Comparison of ENCODE assay signal across 8 mouse cellular contexts in the genomic region with DNA sequence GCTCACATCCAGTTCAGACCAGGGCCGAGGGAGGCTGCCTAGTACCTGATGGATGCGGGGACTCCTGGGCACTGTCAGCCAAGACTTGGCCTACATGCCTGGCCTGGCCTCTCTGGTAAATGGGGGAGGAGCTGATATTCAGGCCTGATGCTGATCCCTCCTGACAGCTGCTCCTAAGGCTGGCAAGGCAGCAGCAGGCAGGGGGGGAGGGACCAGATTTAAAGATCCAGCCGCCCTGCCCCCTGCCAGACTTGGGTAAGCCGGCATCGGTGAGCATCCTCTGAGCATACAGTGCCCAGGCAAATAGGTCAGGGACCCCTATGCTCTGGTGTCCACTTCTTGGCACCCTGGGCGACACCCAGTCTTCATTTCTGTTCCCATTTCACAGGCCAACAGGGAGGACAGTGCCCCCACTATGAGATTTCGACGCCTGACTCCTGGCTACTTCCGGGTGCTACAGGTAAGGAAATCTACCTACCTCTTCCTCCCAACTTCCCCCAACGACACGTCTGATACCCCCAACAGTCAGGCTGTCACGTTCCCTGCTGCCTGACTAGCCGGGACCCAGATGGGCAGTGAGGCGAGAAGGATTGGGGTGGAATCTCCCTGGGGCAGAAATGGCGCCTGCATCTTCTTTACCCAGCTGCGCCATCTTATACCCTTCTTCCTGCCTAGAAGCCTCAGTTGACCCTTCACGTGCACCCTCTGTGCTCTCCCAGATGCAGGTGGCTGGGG. TPM values are rescaled to one million over a fixed set of nuclear protein-coding genes. Genes with fewer than 3 reads are reported as not detected.
DNase-seq lines count a peak whose midpoint lies in the region; ATAC-seq and TF ChIP-seq lines count a peak whose summit lies in the region.

A gene (plus strand): TSS at position 147 of the 735 bp plus-strand sequence.

- no peak within 1 kb of the TSS for H3K27ac ChIP-seq in heart, embryonic 12.5 days (ENCODE audit: poor library complexity, severe bottlenecking)
- H3K27ac ChIP-seq in MEL (ENCODE audit: control insufficient read depth, low read depth, low read length): no peak within 1 kb of the TSS
- no peak within 1 kb of the TSS for H3K27ac ChIP-seq in hindbrain, embryonic 13.5 days
- H3K27ac ChIP-seq in midbrain, embryonic 15.5 days: no peak within 1 kb of the TSS

- H3K36me3 ChIP-seq in heart, embryonic 12.5 days: no peaks in the 10 kb centered on the region
- peaks cover 0 to 3% of the 10 kb centered on the region in 2 experiments; a peak in 2 of 4 replicates for H3K36me3 ChIP-seq in MEL (ENCODE audit: control insufficient read depth in 1 of 2, insufficient read depth in 2 of 2, low read length in 2 of 2)
- no peaks in the 10 kb centered on the region for H3K36me3 ChIP-seq in hindbrain, embryonic 13.5 days
- H3K36me3 ChIP-seq in midbrain, embryonic 15.5 days (replicated peaks): no peaks in the 10 kb centered on the region

- H3K4me1 ChIP-seq in heart, embryonic 12.5 days (replicated peaks): peaks cover 15% of the 10 kb centered on the region
- peaks cover 0 to 16% of the 10 kb centered on the region in 2 experiments; a peak in 2 of 4 replicates for H3K4me1 ChIP-seq in MEL (ENCODE audit: control insufficient read depth in 1 of 2, insufficient read depth in 2 of 2, low read length in 2 of 2)
- H3K4me1 ChIP-seq in hindbrain, embryonic 13.5 days (replicated peaks): peaks cover 33% of the 10 kb centered on the region
- peaks cover 26% of the 10 kb centered on the region for H3K4me1 ChIP-seq in midbrain, embryonic 15.5 days

- TF ChIP-seq POLR2A in MEL (IDR thresholded peaks at IDR 0.05; ENCODE audit: control insufficient read depth in 1 of 2, insufficient read depth in 1 of 2, low read depth in 1 of 2, low read length in 2 of 2, poor library complexity in 1 of 2): peak in 1 of 2 experiments; percentile 30; a peak in 1 of 4 replicates

- WGBS in heart, embryonic 12.5 days: 89% methylated on average over 17 of the region's 17 CpGs
- 92% methylated on average over 17 of the region's 17 CpGs for WGBS in hindbrain, embryonic 13.5 days
- 90% methylated on average over 17 of the region's 17 CpGs for WGBS in midbrain, embryonic 15.5 days

- DNase-seq in heart, adult 8-10 months (ENCODE audit: low spot score): no peak
- no peak for DNase-seq in MEL (ENCODE audit: low read depth, low spot score)
- no peak for DNase-seq in adrenal gland, adult (ENCODE audit: inconsistent age in 2 of 2, low spot score in 1 of 2)
- DNase-seq in spleen, adult 18-20 months: no peak
- no peak for DNase-seq in adrenal gland, adult 8-10 months

- TF ChIP-seq EP300 in MEL (IDR thresholded peaks at IDR 0.05; ENCODE audit: low read depth in 1 of 2, low read length in 2 of 2): no peak

- peaks cover 26% of the 10 kb centered on the region for H3K27me3 ChIP-seq in heart, embryonic 12.5 days (replicated peaks)
- no peaks in the 10 kb centered on the region for H3K27me3 ChIP-seq in MEL (ENCODE audit: control insufficient read depth in 1 of 2, insufficient read depth in 2 of 2, low read length in 2 of 2)
- H3K27me3 ChIP-seq in hindbrain, embryonic 13.5 days: peaks cover 35% of the 10 kb centered on the region
- peaks cover 28% of the 10 kb centered on the region for H3K27me3 ChIP-seq in midbrain, embryonic 15.5 days (replicated peaks)

- H3K9me3 ChIP-seq in heart, embryonic 12.5 days (replicated peaks): no peaks in the 10 kb centered on the region
- H3K9me3 ChIP-seq in MEL (replicated peaks; ENCODE audit: insufficient read depth, low read length): no peaks in the 10 kb centered on the region
- H3K9me3 ChIP-seq in hindbrain, embryonic 13.5 days: no peaks in the 10 kb centered on the region
- no peaks in the 10 kb centered on the region for H3K9me3 ChIP-seq in midbrain, embryonic 15.5 days

- peak within 1 kb of the TSS; percentile 78; the same call in 1 of the 2 replicates for H3K4me3 ChIP-seq in heart, embryonic 12.5 days
- peak within 1 kb of the TSS; percentile 74 to 99 for H3K4me3 ChIP-seq in MEL (ENCODE audit: control insufficient read depth in 1 of 2, insufficient read depth in 1 of 2, low read depth in 2 of 2, low read length in 2 of 2)
- peak within 1 kb of the TSS; percentile 87 for H3K4me3 ChIP-seq in hindbrain, embryonic 13.5 days
- H3K4me3 ChIP-seq in midbrain, embryonic 15.5 days: peak within 1 kb of the TSS; percentile 71

- no peak for TF ChIP-seq CTCF in MEL (IDR thresholded peaks at IDR 0.05 in 2 of 3, conservative IDR thresholded peaks at IDR 0.05 in 1 of 3; ENCODE audit: control insufficient read depth in 1 of 3, insufficient read depth in 1 of 3, low read depth in 2 of 3, low read length in 3 of 3, poor library complexity in 1 of 3, severe bottlenecking in 1 of 3)

- no peak for ATAC-seq in heart, embryonic 12.5 days (ENCODE audit: insufficient number of reproducible peaks, low FRiP score)
- no peak for ATAC-seq in hindbrain, embryonic 13.5 days (ENCODE audit: low FRiP score)
- no peak for ATAC-seq in midbrain, embryonic 15.5 days (replicated peaks)

- peaks cover 10% of the 10 kb centered on the region for H3K79me2 ChIP-seq in MEL (ENCODE audit: control insufficient read depth, insufficient read depth, low read length, poor library complexity)

- H3K4me2 ChIP-seq in heart, embryonic 12.5 days: peak within 1 kb of the TSS; percentile 91
- H3K4me2 ChIP-seq in hindbrain, embryonic 13.5 days: peak within 1 kb of the TSS; percentile 96
- H3K4me2 ChIP-seq in midbrain, embryonic 15.5 days: peak within 1 kb of the TSS; percentile 92

- TF ChIP-seq RAD21 in MEL (IDR thresholded peaks at IDR 0.05; ENCODE audit: low read depth, low read length): no peak

- H3K9ac ChIP-seq in heart, embryonic 12.5 days: peak within 1 kb of the TSS; percentile 85; the same call in 1 of the 2 replicates
- H3K9ac ChIP-seq in MEL (ENCODE audit: control insufficient read depth, low read depth, low read length, poor library complexity, severe bottlenecking): peak within 1 kb of the TSS; percentile 97
- H3K9ac ChIP-seq in hindbrain, embryonic 13.5 days: peak within 1 kb of the TSS; percentile 90
- no peak within 1 kb of the TSS for H3K9ac ChIP-seq in midbrain, embryonic 15.5 days

TF ChIP-seq in MEL, 35 proteins besides CTCF, POLR2A, EP300 and RAD21:
- TF ChIP-seq TBP (IDR thresholded peaks at IDR 0.05; ENCODE audit: low read depth, low read length): no peak
- TF ChIP-seq ZNF384 (IDR thresholded peaks at IDR 0.05; ENCODE audit: low read depth, low read length): no peak
- no peak for TF ChIP-seq MYB (IDR thresholded peaks at IDR 0.05; ENCODE audit: low read depth, low read length)
- no peak for TF ChIP-seq RCOR1 (IDR thresholded peaks at IDR 0.05; ENCODE audit: low read depth, low read length)
- no peak for TF ChIP-seq POLR2AphosphoS5 (IDR thresholded peaks at IDR 0.05; ENCODE audit: borderline replicate concordance, low read depth, low read length)
- no peak for TF ChIP-seq ZKSCAN1 (IDR thresholded peaks at IDR 0.05; ENCODE audit: low read depth, low read length)
- no peak for TF ChIP-seq GATA1 (IDR thresholded peaks at IDR 0.05; ENCODE audit: low read depth, low read length)
- TF ChIP-seq ETS1 (IDR thresholded peaks at IDR 0.05; ENCODE audit: low read depth, low read length): no peak
- no peak for TF ChIP-seq ZMIZ1 (IDR thresholded peaks at IDR 0.05; ENCODE audit: low read depth, low read length)
- no peak for TF ChIP-seq MAZ (IDR thresholded peaks at IDR 0.05; ENCODE audit: low read depth, low read length)
- TF ChIP-seq SMC3 (IDR thresholded peaks at IDR 0.05; ENCODE audit: low read depth, low read length): no peak

RNA-seq across cellular contexts. Expression of the gene that starts here (rescaled TPM):
- polyA plus RNA-seq in heart, embryonic 12.5 days (2016; fragmentation: Nextera tagmentation; extraction: Ambion mirVana): 0.23 and 0.51 TPM in 2 replicates
- total RNA-seq in heart, adult 8-10 months (2022): not detected
- total RNA-seq in MEL (2012; rRNA removed): 1.6 and 2.8 TPM in 2 replicates
- polyA plus RNA-seq in MEL (2012; ENCODE audit: insufficient read depth in 1 of 2, insufficient read length in 2 of 2, low read depth in 1 of 2, low replicate concordance in 2 of 2, missing spikeins in 1 of 2): 1 to 10 TPM in 1 of 2 experiments, not detected in 1; 1.6 TPM
- polyA plus RNA-seq in hindbrain, embryonic 13.5 days (2015; fragmentation: Nextera tagmentation; extraction: Ambion mirVana): 0.45 and 0.56 TPM in 2 replicates
- 0.19 and 0.30 TPM in 2 replicates for polyA plus RNA-seq in midbrain, embryonic 15.5 days (2015; fragmentation: Nextera tagmentation; extraction: Ambion mirVana)
- not detected for total RNA-seq in adrenal gland, adult 8-10 months (2022)
